Comparison of ENCODE assay signal across 13 mouse cellular contexts in genomic region chr15:98672592-98672991, GRCm38 (mm10). TPM values are rescaled to one million over a fixed set of nuclear protein-coding genes. Genes with fewer than 3 reads are reported as not detected.
DNase-seq lines count a peak whose midpoint lies in the region; ATAC-seq lines count a peak whose summit lies in the region.
"Had no signal": no experiment of that assay in that cellular context is flagged by ENCODE, and none has a peak within 500 bp of the region (broad histone marks: within the 10 kb centered on the region; RNA-seq: fewer than 3 reads in every experiment).

No protein-coding gene starts in this region.

- H3K36me3 ChIP-seq in macrophage (ENCODE audit: inconsistent target) = no peaks in the 10 kb centered on the region
- H3K36me3 ChIP-seq: limb, embryonic 13.5 days; lung, embryonic 15.5 days had no signal

- peak; percentile 55 for ATAC-seq in granulocyte monocyte progenitor cell, adult 5-6 weeks (replicated peaks; ENCODE audit: poor library complexity, severe bottlenecking)
- ATAC-seq: forebrain, postnatal 0 days; intestine, postnatal 0 days had no signal

- H3K27ac ChIP-seq in macrophage = peak overlapping the region; percentile 46
- H3K27ac ChIP-seq: limb, embryonic 13.5 days; lung, embryonic 15.5 days had no signal

- DNase-seq in gastrocnemius, adult 18-20 months (ENCODE audit: low spot score) = peak; percentile 18
- DNase-seq in gastrocnemius, postnatal 4 days (ENCODE audit: low spot score in 2 of 2) = no peak
- DNase-seq in Muller cell, postnatal 12 days (ENCODE audit: inconsistent ontology term) = peak; percentile 74
- DNase-seq in kidney, postnatal 4 days = no peak
- no peak for DNase-seq in thymus, postnatal 0 days (ENCODE audit: low spot score)
- DNase-seq in frontal cortex, postnatal 25 days (ENCODE audit: low spot score in 2 of 2) = no peak
- DNase-seq: forebrain, postnatal 0 days; layer of hippocampus, adult 9-11 months had no signal

- 52% methylated on average over 4 of the region's 4 CpGs for WGBS in macrophage (ENCODE audit: missing documents)

- no peaks in the 10 kb centered on the region for H3K79me2 ChIP-seq in macrophage (ENCODE audit: inconsistent target)

- no peak overlapping the region for H3K4me3 ChIP-seq in macrophage (ENCODE audit: inconsistent target)
- H3K4me3 ChIP-seq: limb, embryonic 13.5 days; lung, embryonic 15.5 days had no signal

RNA-seq across cellular contexts. Expression of gene Rnd1, which starts 4.7 kb away (rescaled TPM):
- total RNA-seq in gastrocnemius, adult 18-20 months (2021) = 1 to 10 TPM; 2.8 to 3.2 TPM
- 1 to 10 TPM in 1 of 2 experiments, under 1 TPM in 1; 0.75 to 1.2 TPM for total RNA-seq in gastrocnemius, postnatal 4 days (2021)
- 0.11 and 0.39 TPM in 2 replicates for total RNA-seq in granulocyte monocyte progenitor cell, adult 5-6 weeks (2014; fragmentation: Nextera tagmentation)
- 0.67 and 2.7 TPM in 2 replicates for total RNA-seq in granulocyte monocyte progenitor cell, adult 5-6 weeks (2017)
- 100 to 1,000 TPM in 3 of 26 experiments, 10 to 100 TPM in 5, 1 to 10 TPM in 13, under 1 TPM in 3, not detected in 2; 0.31 to 219 (median 3.1) TPM for total RNA-seq in macrophage (2018; cell fraction: chromatin; rRNA removed)
- 100 to 1,000 TPM in 1 of 26 experiments, 10 to 100 TPM in 2, 1 to 10 TPM in 13, under 1 TPM in 10; 0.23 to 168 (median 1.3) TPM for total RNA-seq in macrophage (2018; cell fraction: cytosol; rRNA removed)
- 100 to 1,000 TPM in 2 of 26 experiments, 10 to 100 TPM in 3, 1 to 10 TPM in 13, under 1 TPM in 7, not detected in 1; 0.42 to 181 (median 3.0) TPM for total RNA-seq in macrophage (2018; cell fraction: nucleus; rRNA removed)
- polyA plus RNA-seq in macrophage (2018) = 0.27 to 0.47 TPM (median 0.40 TPM) in 3 replicates
- polyA plus RNA-seq in thymus, postnatal 0 days (2015; fragmentation: Nextera tagmentation; extraction: Ambion mirVana) = 1.1 and 1.7 TPM in 2 replicates

RNA-seq across cellular contexts. Expression of gene Ddx23, which starts 9.9 kb away (rescaled TPM):
- total RNA-seq in gastrocnemius, adult 18-20 months (2021) = 10 to 100 TPM; 65.7 to 83.1 TPM
- 10 to 100 TPM; 62.5 to 67.3 TPM for total RNA-seq in gastrocnemius, postnatal 4 days (2021)
- total RNA-seq in granulocyte monocyte progenitor cell, adult 5-6 weeks (2014; fragmentation: Nextera tagmentation) = 76.1 and 82.1 TPM in 2 replicates
- total RNA-seq in granulocyte monocyte progenitor cell, adult 5-6 weeks (2017) = 79.5 and 103 TPM in 2 replicates
- 100 to 1,000 TPM in 24 of 26 experiments, 10 to 100 TPM in 2; 88.4 to 241 (median 155) TPM for total RNA-seq in macrophage (2018; cell fraction: chromatin; rRNA removed)
- 10 to 100 TPM; 42.9 to 68.4 (median 55.1) TPM for total RNA-seq in macrophage (2018; cell fraction: cytosol; rRNA removed)
- total RNA-seq in macrophage (2018; cell fraction: nucleus; rRNA removed) = 100 to 1,000 TPM in 6 of 26 experiments, 10 to 100 TPM in 20; 73.4 to 135 (median 94.0) TPM
- polyA plus RNA-seq in macrophage (2018) = 53.5 to 111 TPM (median 57.4 TPM) in 3 replicates
- 23.5 and 26.4 TPM in 2 replicates for polyA plus RNA-seq in thymus, postnatal 0 days (2015; fragmentation: Nextera tagmentation; extraction: Ambion mirVana)

RNA-seq across cellular contexts. Expression of gene Ccdc65, which starts 35.4 kb away (rescaled TPM):
- not detected for total RNA-seq in gastrocnemius, adult 18-20 months (2021)
- total RNA-seq in gastrocnemius, postnatal 4 days (2021) = not detected
- total RNA-seq in granulocyte monocyte progenitor cell, adult 5-6 weeks (2014; fragmentation: Nextera tagmentation) = not detected in 2 replicates
- total RNA-seq in granulocyte monocyte progenitor cell, adult 5-6 weeks (2017) = not detected in 2 replicates
- total RNA-seq in macrophage (2018; cell fraction: chromatin; rRNA removed) = not detected
- under 1 TPM in 1 of 26 experiments, not detected in 25; 0.07 TPM for total RNA-seq in macrophage (2018; cell fraction: cytosol; rRNA removed)
- total RNA-seq in macrophage (2018; cell fraction: nucleus; rRNA removed) = not detected
- 0.09 TPM in 1 of 3 replicates, not detected in the others for polyA plus RNA-seq in macrophage (2018)
- 0.09 and 0.40 TPM in 2 replicates for polyA plus RNA-seq in thymus, postnatal 0 days (2015; fragmentation: Nextera tagmentation; extraction: Ambion mirVana)

RNA-seq across cellular contexts. Expression of gene Cacnb3, which starts 42.0 kb away (rescaled TPM):
- under 1 TPM; 0.64 to 0.85 TPM for total RNA-seq in gastrocnemius, adult 18-20 months (2021)
- 10 to 100 TPM; 22.1 to 22.5 TPM for total RNA-seq in gastrocnemius, postnatal 4 days (2021)
- total RNA-seq in granulocyte monocyte progenitor cell, adult 5-6 weeks (2014; fragmentation: Nextera tagmentation) = not detected in 2 replicates
- not detected in 2 replicates for total RNA-seq in granulocyte monocyte progenitor cell, adult 5-6 weeks (2017)
- total RNA-seq in macrophage (2018; cell fraction: chromatin; rRNA removed) = 10 to 100 TPM in 9 of 26 experiments, 1 to 10 TPM in 14, under 1 TPM in 3; 0.46 to 97.8 (median 2.3) TPM
- 1 to 10 TPM in 19 of 26 experiments, under 1 TPM in 7; 0.64 to 6.8 (median 1.4) TPM for total RNA-seq in macrophage (2018; cell fraction: cytosol; rRNA removed)
- 10 to 100 TPM in 12 of 26 experiments, 1 to 10 TPM in 14; 2.7 to 52.0 (median 9.4) TPM for total RNA-seq in macrophage (2018; cell fraction: nucleus; rRNA removed)
- polyA plus RNA-seq in macrophage (2018) = 0.46 to 1.0 TPM (median 0.79 TPM) in 3 replicates
- 8.5 and 9.6 TPM in 2 replicates for polyA plus RNA-seq in thymus, postnatal 0 days (2015; fragmentation: Nextera tagmentation; extraction: Ambion mirVana)

RNA-seq across cellular contexts. Expression of gene Fkbp11, which starts 55.4 kb away (rescaled TPM):
- total RNA-seq in gastrocnemius, adult 18-20 months (2021) = 1 to 10 TPM in 1 of 2 experiments, under 1 TPM in 1; 0.80 to 1.1 TPM
- 10 to 100 TPM; 16.6 to 17.2 TPM for total RNA-seq in gastrocnemius, postnatal 4 days (2021)
- 37.6 and 39.9 TPM in 2 replicates for total RNA-seq in granulocyte monocyte progenitor cell, adult 5-6 weeks (2014; fragmentation: Nextera tagmentation)
- total RNA-seq in granulocyte monocyte progenitor cell, adult 5-6 weeks (2017) = 63.8 and 66.3 TPM in 2 replicates
- total RNA-seq in macrophage (2018; cell fraction: chromatin; rRNA removed) = 1 to 10 TPM in 14 of 26 experiments, under 1 TPM in 10, not detected in 2; 0.33 to 6.8 (median 1.4) TPM
- total RNA-seq in macrophage (2018; cell fraction: cytosol; rRNA removed) = 1 to 10 TPM in 2 of 26 experiments, under 1 TPM in 19, not detected in 5; 0.13 to 1.2 (median 0.53) TPM
- total RNA-seq in macrophage (2018; cell fraction: nucleus; rRNA removed) = 1 to 10 TPM in 7 of 26 experiments, under 1 TPM in 12, not detected in 7; 0.21 to 2.5 (median 0.78) TPM
- polyA plus RNA-seq in macrophage (2018) = 0.42 to 1.0 TPM (median 0.77 TPM) in 3 replicates
- 4.6 and 6.4 TPM in 2 replicates for polyA plus RNA-seq in thymus, postnatal 0 days (2015; fragmentation: Nextera tagmentation; extraction: Ambion mirVana)

Comparison
In these comparisons a context has a peak if more than half of its experiments do, and no peak if none do; other contexts are left out.
1. DNase-seq: peak in gastrocnemius, adult 18-20 months (single experiment) and Muller cell, postnatal 12 days (single experiment); none in gastrocnemius, postnatal 4 days (0 of 2), kidney, postnatal 4 days (0 of 2), thymus, postnatal 0 days (single experiment) and frontal cortex, postnatal 25 days (0 of 2).